Mouse (Mus musculus) cerebellum, postnatal 36 days (tissue): ENCODE results near the gene Chmp2a.
"Not testable (repeated sequence)": the region's sequence is repeated elsewhere in the genome, so short reads cannot be mapped to it uniquely, and the experiment has no call there.

Experiments used
- DNase-seq, 2 experiments: peaks; one replicate each; pipeline ENCODE4 v3.0.0; 2021 to 2022; ENCODE audit warnings: mixed read lengths in 2 of 2

Chmp2a gene

GRCm38 (mm10) chr7:13034148-13034977 is at the start of gene Chmp2a:
TSS of gene Chmp2a (minus strand) at chr7:13034807.
- peak; percentile 98 for DNase-seq

GRCm38 (mm10) chr7:13072293-13072692 is 37.7 kb upstream of the Chmp2a start:
- no peak for DNase-seq

GRCm38 (mm10) chr7:13063399-13063798 is 28.8 kb upstream of the Chmp2a start:
- not testable (repeated sequence) for DNase-seq

GRCm38 (mm10) chr7:13059536-13059935 is 24.9 kb upstream of the Chmp2a start:
- no peak for DNase-seq

GRCm38 (mm10) chr7:13056913-13057700 is 22.5 kb upstream of the Chmp2a start:
- DNase-seq = no peak

- peak; percentile 95 for DNase-seq
These were observed 19.8 kb upstream of the Chmp2a start, which contains the start of gene Mzf1 for GRCm38 (mm10) chr7:13054287-13055010. TSS of gene Mzf1 (minus strand) at chr7:13054764.

- DNase-seq = no peak
These were observed 19.3 kb upstream of the Chmp2a start for GRCm38 (mm10) chr7:13053961-13054286.

GRCm38 (mm10) chr7:13053501-13053900 is 18.9 kb upstream of the Chmp2a start:
- no peak for DNase-seq

GRCm38 (mm10) chr7:13053001-13053400 is 18.4 kb upstream of the Chmp2a start:
- DNase-seq = no peak

GRCm38 (mm10) chr7:13046084-13046483 is 11.5 kb upstream of the Chmp2a start:
- peak; percentile 49 to 69 for DNase-seq

- no peak for DNase-seq
These were observed 9.6 kb upstream of the Chmp2a start for GRCm38 (mm10) chr7:13044254-13044625.

GRCm38 (mm10) chr7:13043445-13044253 is 9.0 kb upstream of the Chmp2a start:
- DNase-seq = peak; percentile 77 to 80

- no peak for DNase-seq
These were observed 8.5 kb upstream of the Chmp2a start for GRCm38 (mm10) chr7:13043120-13043444.

GRCm38 (mm10) chr7:13042511-13042910 is 7.9 kb upstream of the Chmp2a start:
- no peak for DNase-seq

GRCm38 (mm10) chr7:13041256-13041655 is 6.6 kb upstream of the Chmp2a start:
- DNase-seq = no peak

- no peak for DNase-seq
These were observed 4.6 kb upstream of the Chmp2a start for GRCm38 (mm10) chr7:13039181-13039580.

GRCm38 (mm10) chr7:13038621-13039169 is 4.1 kb upstream of the Chmp2a start:
- no peak for DNase-seq

- DNase-seq = peak; percentile 99 to 100
These were observed 3.4 kb upstream of the Chmp2a start, which contains the start of gene Ube2m for GRCm38 (mm10) chr7:13037901-13038555. TSS of gene Ube2m (minus strand) at chr7:13038275.

GRCm38 (mm10) chr7:13037366-13037765 is 2.8 kb upstream of the Chmp2a start:
- no peak for DNase-seq

GRCm38 (mm10) chr7:13036806-13037205 is 2.2 kb upstream of the Chmp2a start:
- DNase-seq = no peak

- DNase-seq = peak in 1 of 2 experiments; percentile 36
These were observed 726 bp upstream of the Chmp2a start for GRCm38 (mm10) chr7:13035211-13035855.
